Mouse (Mus musculus) lung, embryonic 14.5 days (tissue): ENCODE measurements at regions not wholly inside any gene's neighbourhood (a gene's known extent, or its start where the extent isn't known, plus 50 kb on each side); places are given as distances from the start of the nearest gene placed in this dataset.
"Not testable (repeated sequence)": the region's sequence is repeated elsewhere in the genome, so short reads cannot be mapped to it uniquely, and the experiment has no call there.

Experiments used
- ATAC-seq: fragments of 200-750 bp; cut with Nextera tagmentation; 2 replicates; pipeline ENCODE4 v1.8.0; 2017; ENCODE audit warnings: mild to moderate bottlenecking, moderate TSS enrichment, moderate library complexity; ENCODE audit not compliant: insufficient read depth
- DNase-seq: peaks from one replicate; pipeline ENCODE4 v3.0.0-alpha.2; 2015
- H3K27ac ChIP-seq: fragments of 300-500 bp; sonication (generic); 2 replicates; pipeline ENCODE4 v1.5.1; 2014; ENCODE audit warnings: low read depth, mild to moderate bottlenecking, moderate library complexity
- H3K27me3 ChIP-seq: fragments of 300-500 bp; sonication (generic); 2 replicates; pipeline ENCODE4 v1.6.1; 2014; ENCODE audit warnings: low read length, control low read depth; ENCODE audit not compliant: insufficient read depth
- H3K36me3 ChIP-seq: fragments of 300-500 bp; sonication (generic); 2 replicates; pipeline ENCODE4 v1.6.1; 2014; ENCODE audit warnings: control low read depth; ENCODE audit not compliant: insufficient read depth
- H3K4me1 ChIP-seq: fragments of 300-500 bp; sonication (generic); 2 replicates; pipeline ENCODE4 v1.6.1; 2014; ENCODE audit warnings: antibody characterized with exemption, control low read depth; ENCODE audit not compliant: insufficient read depth
- H3K4me2 ChIP-seq: fragments of 300-500 bp; sonication (generic); 2 replicates; pipeline ENCODE4 v1.6.1; 2014; ENCODE audit warnings: mild to moderate bottlenecking
- H3K4me3 ChIP-seq: fragments of 300-500 bp; sonication (generic); 2 replicates; pipeline ENCODE4 v1.5.1; 2014; ENCODE audit warnings: low read depth, low read length
- H3K9ac ChIP-seq: fragments of 300-500 bp; sonication (generic); 2 replicates; pipeline ENCODE4 v1.6.1; 2014
- H3K9me3 ChIP-seq: fragments of 300-500 bp; sonication (generic); 2 replicates; pipeline ENCODE4 v1.6.1; 2016; ENCODE audit warnings: low read depth, low read length, control low read depth
- CTCF ChIP-seq: IDR thresholded peaks from 2 replicates; pipeline ENCODE4 v1.5.1; 2016; ENCODE audit warnings: antibody characterized with exemption, low read depth
- WGBS: fragments of 180-500 bp; shearing (Covaris S2); extraction: QIAGEN DNeasy Blood & Tissue Kit; methylation state at CpG from one replicate; pipeline ENCODE4 v1.1.7; 2014; 5-methylcytosine and 5-hydroxymethylcytosine counted together

DNA sequence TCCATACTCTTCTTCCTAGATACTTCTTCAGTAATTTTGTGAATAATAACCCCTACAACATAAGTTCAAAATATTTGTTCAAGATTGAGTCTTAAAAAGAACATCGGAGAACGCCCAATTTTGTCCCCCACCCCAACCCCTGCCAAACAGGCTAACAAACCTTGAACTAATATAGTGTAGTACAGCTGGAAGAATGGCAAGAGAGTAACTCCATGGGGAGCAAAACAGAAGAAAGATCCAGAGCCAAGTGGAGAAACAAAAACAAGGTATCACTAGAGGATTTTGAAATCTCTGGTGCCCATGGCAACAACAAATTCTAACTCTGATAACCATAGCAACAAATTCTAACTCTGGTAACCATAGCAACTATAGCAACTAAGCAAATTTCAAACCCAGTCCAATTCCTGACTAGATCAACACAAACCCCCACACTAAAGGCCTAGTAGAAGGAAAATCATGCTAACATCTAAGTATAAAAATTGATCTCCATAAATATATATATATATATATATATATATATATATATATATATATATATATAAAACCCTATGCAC is 74.2 kb upstream of the Magee2 start:
- DNase-seq: no peak
- WGBS: 93% methylated on average over 2 of the region's 2 CpGs
- TF ChIP-seq CTCF: no peak

DNA sequence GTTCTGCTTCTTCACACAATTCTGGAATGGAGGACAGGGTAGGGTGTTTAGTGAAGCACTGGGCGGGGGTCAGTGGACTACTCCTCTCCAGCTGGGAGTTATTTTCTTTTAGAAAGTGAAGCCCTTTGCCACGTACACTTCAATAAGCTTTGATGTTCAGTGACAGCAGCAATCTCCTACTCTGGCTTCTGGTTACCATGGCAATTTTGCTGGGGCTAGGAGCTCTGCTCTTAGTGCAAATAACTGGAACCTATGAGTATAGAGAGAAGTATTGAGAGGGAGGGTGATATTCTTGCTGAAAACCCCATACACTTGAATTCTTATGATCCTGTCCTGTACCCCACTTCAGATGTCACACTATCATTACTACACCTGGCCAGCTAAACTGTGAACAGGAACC is 94.5 kb upstream of the Magee2 start:
- no peak overlapping the region for H3K4me3 ChIP-seq
- ATAC-seq: no peak

More for the DNA sequence above, 74.2 kb upstream of the Magee2 start:
- Histone ChIP-seq H3K36me3 (no peaks in the 10 kb centered on the region), H3K9me3 (no peaks in the 10 kb centered on the region), H3K4me1 (no peaks in the 10 kb centered on the region), H3K9ac (no peak overlapping the region), H3K27me3 (0 out of 2 replicates have a peak, but pooled peaks cover 3% of the 10 kb centered on the region), H3K4me3 (no peak overlapping the region), H3K27ac (no peak overlapping the region), H3K4me2 (no peak overlapping the region)
- no peak for ATAC-seq

DNA sequence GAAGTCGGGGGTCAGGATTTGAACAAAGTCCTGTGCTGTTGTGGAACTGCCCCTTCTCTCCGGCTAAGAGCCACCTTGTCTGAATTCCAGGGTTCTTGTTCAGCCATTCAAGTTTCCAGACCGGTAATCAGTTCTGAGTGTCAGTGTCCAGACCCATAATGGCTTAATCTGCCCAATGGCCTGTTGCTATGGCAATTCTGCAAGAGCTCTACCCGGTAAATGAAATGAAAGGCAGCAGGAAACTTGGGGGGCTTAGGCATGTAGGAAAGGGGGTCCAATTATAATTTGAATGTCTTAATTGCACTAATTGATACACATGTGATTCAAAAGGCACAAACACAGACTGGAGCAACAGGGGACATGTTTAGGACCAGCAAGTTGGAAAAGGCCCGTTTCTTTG is 95.7 kb upstream of the Magee2 start:
- H3K27me3 ChIP-seq, H3K4me3 ChIP-seq, ATAC-seq: not testable (repeated sequence)

More for the DNA sequence above, 94.5 kb upstream of the Magee2 start:
- TF ChIP-seq CTCF: no peak
- no peaks in the 10 kb centered on the region for H3K27me3 ChIP-seq
- 19% methylated on average over 2 of the region's 2 CpGs for WGBS
- DNase-seq: no peak
- H3K9me3 ChIP-seq: no peaks in the 10 kb centered on the region
- no peak overlapping the region for H3K4me2 ChIP-seq
- no peaks in the 10 kb centered on the region for H3K4me1 ChIP-seq
- H3K9ac ChIP-seq: no peak overlapping the region
- no peaks in the 10 kb centered on the region for H3K36me3 ChIP-seq
- no peak overlapping the region for H3K27ac ChIP-seq

DNA sequence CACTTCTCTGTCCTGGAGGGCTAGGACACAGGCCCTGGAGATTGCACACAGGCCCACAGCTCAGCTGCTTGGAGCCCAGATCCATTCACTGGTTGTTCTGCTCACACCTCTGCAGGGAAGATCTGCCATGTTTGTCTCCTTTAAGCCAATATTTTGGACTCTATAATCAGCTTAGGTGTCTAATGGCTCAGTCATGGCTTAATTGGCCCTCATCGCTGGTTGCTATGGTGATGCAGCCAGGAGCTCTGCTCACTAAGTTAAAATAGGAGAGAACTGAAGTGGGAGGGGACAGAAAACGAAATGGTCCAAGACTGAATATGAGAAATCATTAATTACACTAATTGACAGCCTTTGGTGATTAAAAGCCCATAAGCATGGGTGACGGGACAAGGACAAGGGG is 96.3 kb upstream of the Magee2 start:
- H3K4me3 ChIP-seq, DNase-seq, H3K36me3 ChIP-seq, H3K27me3 ChIP-seq, H3K4me2 ChIP-seq, H3K9me3 ChIP-seq, H3K9ac ChIP-seq, ATAC-seq, H3K4me1 ChIP-seq, H3K27ac ChIP-seq: not testable (repeated sequence)
- 91% methylated on average over 1 of the region's 3 CpGs for WGBS

More for the DNA sequence above, 95.7 kb upstream of the Magee2 start:
- H3K4me2 ChIP-seq, H3K9me3 ChIP-seq, H3K27ac ChIP-seq, H3K4me1 ChIP-seq, H3K36me3 ChIP-seq, H3K9ac ChIP-seq, DNase-seq: not testable (repeated sequence)
- 67% methylated on average over 3 of the region's 5 CpGs for WGBS

DNA sequence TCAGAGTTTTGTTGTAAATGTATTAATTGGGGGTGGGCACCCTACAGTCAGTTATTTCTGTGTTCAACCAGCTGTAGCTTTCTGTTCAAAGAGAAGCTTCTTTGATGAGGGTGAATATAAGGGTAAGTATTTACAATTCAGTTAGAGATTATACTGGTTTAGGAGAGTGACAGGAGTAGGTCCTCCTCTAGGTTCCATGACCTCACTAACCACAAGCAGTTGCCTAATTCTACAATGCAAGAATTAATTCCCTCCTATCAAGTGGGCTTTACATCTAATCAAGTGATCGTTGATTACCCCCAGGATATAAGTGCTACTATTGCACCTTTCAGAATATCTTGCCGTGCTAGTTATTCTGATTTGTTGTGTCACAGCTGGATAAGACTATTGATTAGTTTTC is 101.1 kb upstream of the Pbdc1 start:
- no peaks in the 10 kb centered on the region for H3K36me3 ChIP-seq
- WGBS: 84% methylated on average over 2 of the region's 2 CpGs
- no peak overlapping the region for H3K27ac ChIP-seq
- TF ChIP-seq CTCF: no peak
- no peak overlapping the region for H3K4me3 ChIP-seq
- no peaks in the 10 kb centered on the region for H3K27me3 ChIP-seq
- H3K9me3 ChIP-seq: no peaks in the 10 kb centered on the region
- no peak overlapping the region for H3K9ac ChIP-seq
- ATAC-seq: no peak
- no peak overlapping the region for H3K4me2 ChIP-seq
- no peak for DNase-seq
- no peaks in the 10 kb centered on the region for H3K4me1 ChIP-seq

DNA sequence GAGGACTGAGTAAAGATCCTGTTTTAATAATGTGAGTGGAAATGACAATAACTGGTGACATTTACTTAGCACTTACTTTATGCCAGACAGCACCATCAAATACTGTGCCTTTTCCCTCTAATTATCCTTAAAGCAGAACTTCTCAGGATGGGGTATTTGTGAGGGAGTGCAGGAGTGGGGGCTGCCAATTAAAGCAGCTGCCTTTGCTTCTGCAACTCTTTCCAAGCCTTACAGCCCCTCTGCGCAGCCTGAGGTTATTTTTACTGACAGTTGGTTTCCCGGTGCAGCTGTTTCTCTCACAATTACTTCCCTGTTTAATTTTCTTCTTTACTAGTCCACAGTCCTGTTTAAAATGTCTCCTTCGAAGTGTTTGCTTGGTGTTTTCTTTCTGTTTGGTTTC is 76.3 kb upstream of the Pbdc1 start:
- no peak for TF ChIP-seq CTCF
- peak; percentile 0 for DNase-seq
- peaks cover 3% of the 10 kb centered on the region; the same call in 1 of the 2 replicates for H3K27me3 ChIP-seq

DNA sequence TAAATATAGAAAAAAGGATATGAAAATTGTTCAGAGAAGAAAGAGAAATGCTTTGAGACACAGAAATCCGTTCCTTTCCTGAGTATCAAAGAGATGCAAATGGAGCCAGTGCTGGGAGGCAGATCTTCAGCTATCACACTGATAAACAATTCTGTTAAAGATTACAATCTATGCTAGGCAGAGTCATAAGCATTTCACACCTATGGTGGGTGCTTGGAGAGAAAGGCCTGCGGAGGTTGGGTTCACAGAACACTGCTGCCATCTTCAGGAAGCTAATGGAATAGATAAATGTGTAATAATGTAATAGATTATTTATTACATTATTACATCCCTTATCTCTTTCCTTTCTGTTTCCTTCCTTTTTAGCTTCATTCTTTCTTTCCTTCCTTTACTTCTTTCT is 73.1 kb upstream of the Pbdc1 start:
- Histone ChIP-seq H3K9me3 (no peaks in the 10 kb centered on the region), H3K27me3 (no peaks in the 10 kb centered on the region), H3K27ac (no peak overlapping the region), H3K36me3 (no peaks in the 10 kb centered on the region), H3K9ac (no peak overlapping the region), H3K4me3 (no peak overlapping the region), H3K4me1 (no peaks in the 10 kb centered on the region), H3K4me2 (no peak overlapping the region)
- TF ChIP-seq CTCF: peak; percentile 58
- ATAC-seq (no peak), DNase-seq (peak; percentile 63)
- WGBS: 2% methylated on average over 2 of the region's 2 CpGs

More for the DNA sequence above, 76.3 kb upstream of the Pbdc1 start:
- Histone ChIP-seq H3K4me1 (no peaks in the 10 kb centered on the region), H3K9ac (no peak overlapping the region), H3K9me3 (no peaks in the 10 kb centered on the region), H3K36me3 (no peaks in the 10 kb centered on the region), H3K4me3 (no peak overlapping the region), H3K4me2 (no peak overlapping the region), H3K27ac (no peak overlapping the region)
- 20% methylated on average over 3 of the region's 3 CpGs for WGBS
- no peak for ATAC-seq
